Mouse (Mus musculus) embryonic facial prominence, embryonic 12.5 days (tissue): ENCODE data around the gene St6gal1. TPM values are rescaled to one million over a fixed set of nuclear protein-coding genes. Genes with fewer than 3 reads are reported as not detected.

Source experiments
- ATAC-seq: fragments of 200-750 bp; cut with Nextera tagmentation; 2 replicates; pipeline ENCODE4 v1.8.0; 2017; ENCODE audit not compliant: insufficient number of reproducible peaks, insufficient read depth, low FRiP score, low TSS enrichment
- H3K27ac ChIP-seq: fragments of 300-500 bp; sonication (generic); 2 replicates; pipeline ENCODE4 v1.5.1; 2016; ENCODE audit warnings: mild to moderate bottlenecking
- H3K27me3 ChIP-seq: fragments of 300-500 bp; sonication (generic); 2 replicates; pipeline ENCODE4 v1.6.1; 2016; ENCODE audit warnings: mild to moderate bottlenecking, moderate library complexity
- H3K36me3 ChIP-seq: fragments of 300-500 bp; sonication (generic); 2 replicates; pipeline ENCODE4 v1.6.1; 2016; ENCODE audit warnings: mild to moderate bottlenecking
- H3K4me1 ChIP-seq: fragments of 300-500 bp; sonication (generic); 2 replicates; pipeline ENCODE4 v1.6.1; 2016
- H3K4me2 ChIP-seq: fragments of 300-500 bp; sonication (generic); replicated peaks from 2 replicates; pipeline ENCODE4 v1.6.1; 2016; ENCODE audit warnings: mild to moderate bottlenecking, moderate library complexity
- H3K4me3 ChIP-seq: fragments of 300-500 bp; sonication (generic); 2 replicates; pipeline ENCODE4 v1.5.1; 2016; ENCODE audit warnings: mild to moderate bottlenecking
- H3K9ac ChIP-seq: fragments of 300-500 bp; sonication (generic); 2 replicates; pipeline ENCODE4 v1.6.1; 2016; ENCODE audit warnings: mild to moderate bottlenecking, moderate library complexity
- H3K9me3 ChIP-seq: fragments of 300-500 bp; sonication (generic); 2 replicates; pipeline ENCODE4 v1.6.1; 2016; ENCODE audit warnings: mild to moderate bottlenecking, moderate library complexity
- WGBS: fragments of 180-500 bp; shearing (Covaris S2); methylation state at CpG from one replicate; pipeline ENCODE4 v1.1.7; 2016; 5-methylcytosine and 5-hydroxymethylcytosine counted together
- polyA plus RNA-seq: library from polyadenylated mRNA; unstranded; fragments of >200 nt; fragmentation: Nextera tagmentation; extraction: Ambion mirVana; gene quantifications from 2 replicates; pipeline ENCODE4 v1.2.1, GENCODE M21; 2016

St6gal1 gene
- polyA plus RNA-seq, 1 experiment from 2014 or later = 31.7 TPM

GRCm38 (mm10) chr16:23280742-23281090 lies 56.2 kb downstream of the St6gal1 start:
- H3K36me3 ChIP-seq = no peaks in the 10 kb centered on the region
- H3K9ac ChIP-seq = no peak overlapping the region
- ATAC-seq = no peak
- 76% methylated on average over 4 of the region's 4 CpGs for WGBS
- H3K4me1 ChIP-seq = peaks cover 12% of the 10 kb centered on the region; the same call in 1 of the 2 replicates
- H3K27me3 ChIP-seq = no peaks in the 10 kb centered on the region
- H3K4me3 ChIP-seq = no peak overlapping the region
- H3K27ac ChIP-seq = no peak overlapping the region
- no peak overlapping the region for H3K4me2 ChIP-seq
- no peaks in the 10 kb centered on the region for H3K9me3 ChIP-seq

GRCm38 (mm10) chr16:23282241-23282640 lies 57.7 kb downstream of the St6gal1 start:
- Histone ChIP-seq H3K27me3 (no peaks in the 10 kb centered on the region), H3K4me1 (peaks cover 12% of the 10 kb centered on the region; the same call in 1 of the 2 replicates), H3K27ac (no peak overlapping the region), H3K9me3 (no peaks in the 10 kb centered on the region), H3K4me2 (no peak overlapping the region), H3K4me3 (no peak overlapping the region), H3K9ac (no peak overlapping the region), H3K36me3 (no peaks in the 10 kb centered on the region)
- WGBS = 91% methylated on average over 5 of the region's 5 CpGs
- no peak for ATAC-seq

DNA sequence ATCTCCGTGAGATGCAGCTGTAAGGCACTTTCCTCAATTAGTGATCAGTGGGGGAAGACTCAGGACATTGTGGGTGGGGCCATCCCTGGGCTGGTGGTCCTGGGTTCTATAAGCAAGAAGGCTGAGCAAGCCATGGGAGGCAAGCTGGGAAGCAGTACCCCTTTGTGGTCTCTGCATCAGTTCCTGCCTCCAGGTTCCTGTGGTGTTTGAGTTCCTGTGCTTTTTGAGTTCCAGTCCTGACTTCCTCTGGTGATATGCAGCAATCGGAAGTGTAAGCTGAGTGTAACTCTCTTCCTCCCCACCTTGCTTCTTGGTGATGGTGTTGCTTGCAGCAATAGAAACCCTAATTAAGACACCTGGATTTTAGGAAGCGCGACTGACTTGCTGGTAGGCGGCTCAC lies 58.4 kb downstream of the St6gal1 start:
- H3K4me2 ChIP-seq = no peak overlapping the region
- no peaks in the 10 kb centered on the region for H3K36me3 ChIP-seq
- no peak overlapping the region for H3K9ac ChIP-seq
- no peak overlapping the region for H3K4me3 ChIP-seq
- H3K4me1 ChIP-seq = peaks cover 12% of the 10 kb centered on the region; the same call in 1 of the 2 replicates
- H3K27me3 ChIP-seq = no peaks in the 10 kb centered on the region
- WGBS = 80% methylated on average over 5 of the region's 5 CpGs
- no peaks in the 10 kb centered on the region for H3K9me3 ChIP-seq
- no peak overlapping the region for H3K27ac ChIP-seq
- no peak for ATAC-seq

GRCm38 (mm10) chr16:23283677-23284076 lies 59.1 kb downstream of the St6gal1 start:
- H3K9ac ChIP-seq = no peak overlapping the region
- H3K4me2 ChIP-seq = no peak overlapping the region
- H3K27me3 ChIP-seq = no peaks in the 10 kb centered on the region
- H3K27ac ChIP-seq = no peak overlapping the region
- H3K4me3 ChIP-seq = no peak overlapping the region
- no peak for ATAC-seq
- H3K36me3 ChIP-seq = no peaks in the 10 kb centered on the region
- WGBS = 93% methylated on average over 1 of the region's 1 CpGs
- peaks cover 12% of the 10 kb centered on the region; the same call in 1 of the 2 replicates for H3K4me1 ChIP-seq
- no peaks in the 10 kb centered on the region for H3K9me3 ChIP-seq

DNA sequence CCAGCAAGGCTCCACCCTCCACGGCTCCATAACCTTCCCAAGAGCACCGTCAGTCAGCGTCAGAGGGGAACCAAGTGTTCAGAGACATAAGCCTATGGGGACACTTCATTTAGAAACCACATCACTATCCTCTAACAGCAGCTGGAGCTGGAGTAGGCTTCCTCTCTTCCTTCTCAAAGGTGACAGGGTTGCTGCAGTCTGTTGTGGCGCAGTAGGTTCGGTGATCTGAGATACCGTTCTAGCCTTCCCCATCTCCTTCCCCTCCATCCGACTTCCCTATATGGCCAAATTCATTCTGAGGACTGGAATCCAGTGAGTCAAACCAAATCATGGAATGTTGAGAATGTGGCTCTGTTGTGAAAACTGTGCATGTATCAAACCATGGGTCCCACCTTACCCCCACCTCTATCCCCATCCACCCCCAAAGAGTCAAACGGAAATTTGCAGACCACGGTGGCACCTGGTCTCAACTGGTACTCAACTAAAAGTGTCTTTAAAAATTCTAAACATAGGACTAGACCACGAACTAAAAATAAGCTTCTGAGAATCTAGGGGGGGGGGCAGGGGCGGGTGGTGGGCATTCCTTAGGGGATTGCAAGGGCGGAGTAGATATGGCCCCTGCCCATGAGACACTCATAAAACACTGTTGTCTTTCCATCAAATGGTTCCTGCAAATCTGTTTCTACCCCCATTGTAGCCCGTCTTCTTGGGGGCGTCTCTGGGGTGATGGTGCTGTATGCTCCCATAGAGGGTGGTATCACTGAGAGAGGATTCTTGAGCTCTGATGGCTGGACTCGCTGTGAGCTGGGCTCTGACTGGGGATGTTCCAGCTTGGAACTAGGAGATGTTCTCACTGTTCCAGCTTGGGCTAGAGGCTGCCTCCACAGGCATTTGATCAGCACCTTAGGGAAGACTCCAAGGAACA lies 60.2 kb downstream of the St6gal1 start:
- H3K36me3 ChIP-seq = no peaks in the 10 kb centered on the region
- H3K9me3 ChIP-seq = no peaks in the 10 kb centered on the region
- H3K4me3 ChIP-seq = no peak overlapping the region
- WGBS = 81% methylated on average over 15 of the region's 15 CpGs
- ATAC-seq = no peak
- no peaks in the 10 kb centered on the region for H3K27me3 ChIP-seq
- H3K4me2 ChIP-seq = no peak overlapping the region
- H3K9ac ChIP-seq = no peak overlapping the region
- H3K4me1 ChIP-seq = peaks cover 11% of the 10 kb centered on the region; the same call in 1 of the 2 replicates
- H3K27ac ChIP-seq = no peak overlapping the region

- no peaks in the 10 kb centered on the region for H3K36me3 ChIP-seq
- peaks cover 5% of the 10 kb centered on the region; the same call in 1 of the 2 replicates for H3K4me1 ChIP-seq
- ATAC-seq = no peak
- no peak overlapping the region for H3K27ac ChIP-seq
- no peaks in the 10 kb centered on the region for H3K9me3 ChIP-seq
- H3K27me3 ChIP-seq = no peaks in the 10 kb centered on the region
- no peak overlapping the region for H3K4me3 ChIP-seq
- no peak overlapping the region for H3K9ac ChIP-seq
- no peak overlapping the region for H3K4me2 ChIP-seq
- 85% methylated on average over 11 of the region's 11 CpGs for WGBS
Measured at GRCm38 (mm10) chr16:23286380-23287097, 62.0 kb downstream of the St6gal1 start.

DNA sequence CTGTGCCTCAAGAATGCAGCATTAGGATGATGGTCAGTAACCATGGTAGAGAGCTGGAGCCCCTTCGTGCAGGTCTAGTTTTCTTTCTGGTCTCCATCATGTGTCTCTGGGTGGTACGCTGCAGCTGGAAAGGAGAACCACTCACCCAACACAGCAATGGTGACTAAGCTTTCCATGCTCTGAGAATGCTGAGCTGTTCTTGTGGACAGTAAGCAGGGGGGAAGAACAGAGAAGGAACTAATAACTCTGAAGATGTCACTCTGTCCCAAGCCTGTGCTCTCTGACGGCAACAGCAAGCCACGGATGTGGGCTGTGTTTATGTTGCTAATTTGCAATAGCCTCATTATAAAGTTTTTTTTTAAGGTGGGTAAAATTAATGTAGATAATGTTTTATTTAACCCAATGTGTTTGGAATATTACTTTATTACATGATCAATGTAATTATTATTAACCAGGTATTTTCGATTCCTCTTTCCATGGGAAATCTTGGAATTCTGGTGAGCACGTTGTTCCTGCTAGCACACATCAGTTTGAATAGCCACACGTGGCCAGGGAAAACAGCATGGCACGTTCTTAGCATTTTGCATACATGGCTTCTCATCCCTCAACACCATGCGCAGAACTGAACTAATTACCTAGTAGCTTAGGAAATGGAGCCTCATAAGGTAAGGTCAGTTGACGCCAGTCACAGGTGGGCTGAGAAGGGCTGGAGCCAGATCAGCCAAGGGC lies 62.9 kb downstream of the St6gal1 start:
- WGBS = 89% methylated on average over 10 of the region's 10 CpGs
- no peak overlapping the region for H3K9ac ChIP-seq
- ATAC-seq = no peak

DNA sequence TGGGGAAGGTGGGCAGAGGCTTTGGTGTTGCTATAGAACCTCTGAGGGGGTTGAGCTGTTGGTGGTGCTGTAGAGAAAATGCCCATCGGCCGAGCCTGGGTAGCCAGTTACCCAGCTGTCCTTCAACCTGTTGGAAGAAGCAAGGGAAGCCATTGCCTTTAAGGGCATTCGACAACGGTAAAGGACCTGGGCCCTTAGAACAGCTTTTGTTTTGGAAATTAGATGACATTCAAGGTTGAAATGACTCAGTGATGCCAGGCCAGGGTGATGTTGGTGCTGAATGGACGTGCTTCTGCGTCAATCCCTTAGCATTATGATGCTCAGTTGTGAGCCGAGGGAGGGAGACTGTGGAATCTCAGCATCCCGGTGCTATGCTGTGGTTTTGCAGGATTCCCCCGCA lies 63.6 kb downstream of the St6gal1 start:
- Histone ChIP-seq H3K9me3 (no peaks in the 10 kb centered on the region), H3K36me3 (no peaks in the 10 kb centered on the region), H3K4me2 (no peak overlapping the region), H3K27ac (no peak overlapping the region), H3K4me1 (peaks cover 5% of the 10 kb centered on the region; the same call in 1 of the 2 replicates), H3K27me3 (no peaks in the 10 kb centered on the region), H3K4me3 (no peak overlapping the region), H3K9ac (no peak overlapping the region)
- no peak for ATAC-seq
- WGBS = 91% methylated on average over 9 of the region's 9 CpGs

More for the DNA sequence above, 62.9 kb downstream of the St6gal1 start:
- Histone ChIP-seq H3K4me3 (no peak overlapping the region), H3K9me3 (no peaks in the 10 kb centered on the region), H3K36me3 (no peaks in the 10 kb centered on the region), H3K27ac (no peak overlapping the region), H3K4me1 (peaks cover 5% of the 10 kb centered on the region; the same call in 1 of the 2 replicates), H3K4me2 (no peak overlapping the region), H3K27me3 (no peaks in the 10 kb centered on the region)

DNA sequence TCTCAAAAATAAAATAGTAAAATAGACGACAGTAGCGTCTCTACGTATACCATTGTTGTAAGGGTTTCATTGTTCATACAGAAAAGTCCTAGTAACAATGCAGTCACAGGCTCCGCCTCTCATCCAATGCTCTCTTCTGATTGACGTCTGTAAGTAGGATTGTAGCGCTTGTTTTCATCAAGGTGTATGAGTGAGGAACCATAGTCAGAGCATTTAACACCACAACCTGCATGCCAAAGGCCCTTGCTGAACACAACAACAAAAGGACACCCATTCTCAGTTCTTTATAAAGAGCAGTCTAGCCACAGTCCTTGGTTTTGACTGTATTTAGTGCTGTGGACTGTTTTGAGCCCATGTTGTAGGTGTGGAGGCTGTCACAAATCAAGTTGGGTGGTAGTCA lies 64.9 kb downstream of the St6gal1 start:
- no peaks in the 10 kb centered on the region for H3K36me3 ChIP-seq
- ATAC-seq = no peak
- H3K27ac ChIP-seq = no peak overlapping the region

GRCm38 (mm10) chr16:23290171-23290570 lies 65.6 kb downstream of the St6gal1 start:
- Histone ChIP-seq H3K9me3 (no peaks in the 10 kb centered on the region), H3K4me3 (no peak overlapping the region), H3K27ac (no peak overlapping the region), H3K4me2 (no peak overlapping the region), H3K27me3 (no peaks in the 10 kb centered on the region), H3K4me1 (no peaks in the 10 kb centered on the region), H3K36me3 (no peaks in the 10 kb centered on the region), H3K9ac (no peak overlapping the region)
- WGBS = 89% methylated on average over 9 of the region's 9 CpGs
- no peak for ATAC-seq

More for the DNA sequence above, 64.9 kb downstream of the St6gal1 start:
- Histone ChIP-seq H3K9me3 (no peaks in the 10 kb centered on the region), H3K27me3 (no peaks in the 10 kb centered on the region), H3K4me3 (no peak overlapping the region), H3K4me2 (no peak overlapping the region), H3K4me1 (0 out of 2 replicates have a peak, but pooled peaks cover 2% of the 10 kb centered on the region), H3K9ac (no peak overlapping the region)
- WGBS = 89% methylated on average over 6 of the region's 6 CpGs

DNA sequence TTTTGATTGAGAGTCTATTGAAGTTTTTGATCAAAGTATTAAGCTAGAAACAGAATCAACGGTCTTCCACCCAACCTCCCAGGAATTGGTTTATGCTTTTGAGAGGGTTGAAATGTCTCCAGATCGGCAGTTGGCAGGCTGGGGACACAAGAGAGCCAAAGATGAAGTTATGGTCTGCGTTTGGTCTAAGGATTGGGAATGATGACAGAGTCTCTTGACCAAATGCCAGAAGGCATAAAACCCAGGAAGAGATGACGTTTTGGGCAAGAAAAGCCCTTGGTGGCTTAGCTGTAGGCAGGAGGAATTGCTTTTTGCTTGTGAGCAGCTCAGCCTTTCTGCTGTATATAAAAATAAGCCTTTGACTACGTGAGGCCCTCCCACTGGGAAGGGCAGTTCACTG lies 67.0 kb downstream of the St6gal1 start:
- no peak overlapping the region for H3K4me2 ChIP-seq
- H3K27ac ChIP-seq = no peak overlapping the region
- 74% methylated on average over 5 of the region's 5 CpGs for WGBS
- ATAC-seq = no peak
- no peak overlapping the region for H3K9ac ChIP-seq
- no peak overlapping the region for H3K4me3 ChIP-seq
- H3K36me3 ChIP-seq = no peaks in the 10 kb centered on the region
- H3K27me3 ChIP-seq = no peaks in the 10 kb centered on the region
- no peaks in the 10 kb centered on the region for H3K9me3 ChIP-seq
- no peaks in the 10 kb centered on the region for H3K4me1 ChIP-seq
